9 mouse cellular contexts compared by ENCODE assay signal in the genomic region with DNA sequence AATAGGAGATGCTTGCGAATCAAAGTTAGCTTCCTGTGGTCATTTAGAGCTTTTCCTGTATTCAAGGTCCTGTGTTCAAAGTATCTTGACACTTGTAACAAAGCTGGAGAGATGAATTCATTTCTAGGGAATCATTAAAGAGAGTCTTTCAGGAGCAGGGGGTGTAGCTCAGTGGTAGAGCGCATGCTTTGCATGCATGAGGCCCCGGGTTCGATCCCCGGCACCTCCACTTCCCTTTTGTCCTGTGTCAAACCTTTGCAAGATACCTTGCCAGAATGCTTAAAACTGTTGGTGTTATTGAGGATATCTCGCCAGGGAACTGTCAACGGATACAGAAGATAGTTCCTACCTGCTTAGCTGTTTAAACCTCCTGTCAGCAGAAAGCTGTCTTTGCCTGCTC. TPM values are rescaled to one million over a fixed set of nuclear protein-coding genes. Genes with fewer than 3 reads are reported as not detected.
DNase-seq lines count a peak whose midpoint lies in the region; ATAC-seq lines count a peak whose summit lies in the region.
"Had no signal": no experiment of that assay in that cellular context is flagged by ENCODE, and none has a peak within 500 bp of the region (broad histone marks: within the 10 kb centered on the region; RNA-seq: fewer than 3 reads in every experiment).

No protein-coding gene starts in this region.

- no peak for ATAC-seq in hindbrain, embryonic 13.5 days (ENCODE audit: low FRiP score)
- ATAC-seq in limb, embryonic 11.5 days (ENCODE audit: insufficient number of reproducible peaks, low FRiP score, low TSS enrichment, low read depth) = no peak
- no peak for ATAC-seq in forebrain, embryonic 13.5 days

- 9% methylated on average over 7 of the region's 7 CpGs for WGBS in hindbrain, embryonic 10.5 days
- WGBS in hindbrain, embryonic 13.5 days = 8% methylated on average over 7 of the region's 7 CpGs
- 6% methylated on average over 7 of the region's 7 CpGs for WGBS in limb, embryonic 11.5 days
- 12% methylated on average over 7 of the region's 7 CpGs for WGBS in forebrain, embryonic 13.5 days

- H3K27me3 ChIP-seq in hindbrain, embryonic 10.5 days (ENCODE audit: insufficient read depth, poor library complexity, severe bottlenecking) = peaks cover 34% of the 10 kb centered on the region
- peaks cover 24% of the 10 kb centered on the region for H3K27me3 ChIP-seq in hindbrain, embryonic 13.5 days
- H3K27me3 ChIP-seq in limb, embryonic 11.5 days (ENCODE audit: control insufficient read depth, insufficient read depth, low read length) = 0 out of 2 replicates have a peak, but pooled peaks cover 3% of the 10 kb centered on the region
- H3K27me3 ChIP-seq in forebrain, embryonic 13.5 days = peaks cover 27% of the 10 kb centered on the region

- DNase-seq in hindbrain, embryonic 10.5 days (ENCODE audit: low spot score) = peak; percentile 68
- DNase-seq in 416B (ENCODE audit: low read depth) (peak; percentile 67), R1 (ENCODE audit: low read depth, low spot score) (peak; percentile 92)
- peak; percentile 76 for DNase-seq in limb, embryonic 11.5 days (ENCODE audit: low spot score)
- DNase-seq in T-cell, adult 2 months (ENCODE audit: low spot score) = no peak
- DNase-seq in kidney, adult 8-10 months = no peak

- peaks cover 11% of the 10 kb centered on the region for H3K4me1 ChIP-seq in hindbrain, embryonic 10.5 days (replicated peaks)
- 0 out of 2 replicates have a peak, but pooled peaks cover 6% of the 10 kb centered on the region for H3K4me1 ChIP-seq in hindbrain, embryonic 13.5 days (replicated peaks)
- no peaks in the 10 kb centered on the region for H3K4me1 ChIP-seq in limb, embryonic 11.5 days (ENCODE audit: control insufficient read depth, insufficient read depth, low read length)
- H3K4me1 ChIP-seq in forebrain, embryonic 13.5 days = peaks cover 5% of the 10 kb centered on the region; the same call in 1 of the 2 replicates
- H3K4me1 ChIP-seq: neural tube, embryonic 13.5 days had no signal

- no peak overlapping the region for H3K9ac ChIP-seq in hindbrain, embryonic 13.5 days
- no peak overlapping the region for H3K9ac ChIP-seq in limb, embryonic 11.5 days (ENCODE audit: low read length)
- H3K9ac ChIP-seq in forebrain, embryonic 13.5 days = no peak overlapping the region
- H3K9ac ChIP-seq: neural tube, embryonic 13.5 days had no signal

- H3K36me3 ChIP-seq in hindbrain, embryonic 10.5 days = no peaks in the 10 kb centered on the region
- no peaks in the 10 kb centered on the region for H3K36me3 ChIP-seq in hindbrain, embryonic 13.5 days
- H3K36me3 ChIP-seq in limb, embryonic 11.5 days (ENCODE audit: control insufficient read depth, insufficient read depth, low read length) = no peaks in the 10 kb centered on the region
- no peaks in the 10 kb centered on the region for H3K36me3 ChIP-seq in forebrain, embryonic 13.5 days (ENCODE audit: poor library complexity, severe bottlenecking)
- H3K36me3 ChIP-seq: neural tube, embryonic 13.5 days had no signal

- H3K9me3 ChIP-seq in hindbrain, embryonic 10.5 days = no peaks in the 10 kb centered on the region
- no peaks in the 10 kb centered on the region for H3K9me3 ChIP-seq in hindbrain, embryonic 13.5 days
- H3K9me3 ChIP-seq in limb, embryonic 11.5 days (ENCODE audit: control insufficient read depth, low read length) = no peaks in the 10 kb centered on the region; the same call in 1 of the 2 replicates
- H3K9me3 ChIP-seq in forebrain, embryonic 13.5 days (replicated peaks) = no peaks in the 10 kb centered on the region
- H3K9me3 ChIP-seq: neural tube, embryonic 13.5 days had no signal

- no peak overlapping the region for H3K4me2 ChIP-seq in hindbrain, embryonic 13.5 days
- H3K4me2 ChIP-seq in limb, embryonic 11.5 days (ENCODE audit: low read depth, severe bottlenecking) = no peak overlapping the region
- no peak overlapping the region for H3K4me2 ChIP-seq in forebrain, embryonic 13.5 days
- H3K4me2 ChIP-seq: neural tube, embryonic 13.5 days had no signal

- H3K4me3 ChIP-seq in hindbrain, embryonic 10.5 days = no peak overlapping the region
- no peak overlapping the region for H3K4me3 ChIP-seq in hindbrain, embryonic 13.5 days
- H3K4me3 ChIP-seq in limb, embryonic 11.5 days (ENCODE audit: low read depth, low read length) = no peak overlapping the region
- no peak overlapping the region for H3K4me3 ChIP-seq in forebrain, embryonic 13.5 days
- H3K4me3 ChIP-seq: neural tube, embryonic 13.5 days had no signal

- H3K27ac ChIP-seq in hindbrain, embryonic 10.5 days = no peak overlapping the region
- no peak overlapping the region for H3K27ac ChIP-seq in hindbrain, embryonic 13.5 days
- H3K27ac ChIP-seq in limb, embryonic 11.5 days (replicated peaks; ENCODE audit: low read depth, low read length) = no peak overlapping the region
- no peak overlapping the region for H3K27ac ChIP-seq in forebrain, embryonic 13.5 days
- H3K27ac ChIP-seq: neural tube, embryonic 13.5 days had no signal

RNA-seq across cellular contexts. Expression of gene Gpx5, which starts 51.7 kb away (rescaled TPM):
- not detected in 2 replicates for polyA plus RNA-seq in hindbrain, embryonic 10.5 days (2016; fragmentation: Nextera tagmentation; extraction: Ambion mirVana)
- not detected in 2 replicates for polyA plus RNA-seq in hindbrain, embryonic 13.5 days (2015; fragmentation: Nextera tagmentation; extraction: Ambion mirVana)
- not detected in 2 replicates for polyA plus RNA-seq in limb, embryonic 11.5 days (2014; fragmentation: Nextera tagmentation; extraction: Ambion mirVana)
- polyA plus RNA-seq in forebrain, embryonic 13.5 days (2015; fragmentation: Nextera tagmentation; extraction: Ambion mirVana) = not detected in 2 replicates
- polyA plus RNA-seq: neural tube, embryonic 13.5 days had no signal

Comparison
In these comparisons a context has a peak if more than half of its experiments do, and no peak if none do; other contexts are left out.
1. DNase-seq: peak in hindbrain, embryonic 10.5 days (single experiment), 416B (single experiment), R1 (single experiment) and limb, embryonic 11.5 days (single experiment); none in T-cell, adult 2 months (single experiment) and kidney, adult 8-10 months (0 of 2).